Mouse (Mus musculus): ENCODE data around the gene Cdc42bpg.

DNA sequence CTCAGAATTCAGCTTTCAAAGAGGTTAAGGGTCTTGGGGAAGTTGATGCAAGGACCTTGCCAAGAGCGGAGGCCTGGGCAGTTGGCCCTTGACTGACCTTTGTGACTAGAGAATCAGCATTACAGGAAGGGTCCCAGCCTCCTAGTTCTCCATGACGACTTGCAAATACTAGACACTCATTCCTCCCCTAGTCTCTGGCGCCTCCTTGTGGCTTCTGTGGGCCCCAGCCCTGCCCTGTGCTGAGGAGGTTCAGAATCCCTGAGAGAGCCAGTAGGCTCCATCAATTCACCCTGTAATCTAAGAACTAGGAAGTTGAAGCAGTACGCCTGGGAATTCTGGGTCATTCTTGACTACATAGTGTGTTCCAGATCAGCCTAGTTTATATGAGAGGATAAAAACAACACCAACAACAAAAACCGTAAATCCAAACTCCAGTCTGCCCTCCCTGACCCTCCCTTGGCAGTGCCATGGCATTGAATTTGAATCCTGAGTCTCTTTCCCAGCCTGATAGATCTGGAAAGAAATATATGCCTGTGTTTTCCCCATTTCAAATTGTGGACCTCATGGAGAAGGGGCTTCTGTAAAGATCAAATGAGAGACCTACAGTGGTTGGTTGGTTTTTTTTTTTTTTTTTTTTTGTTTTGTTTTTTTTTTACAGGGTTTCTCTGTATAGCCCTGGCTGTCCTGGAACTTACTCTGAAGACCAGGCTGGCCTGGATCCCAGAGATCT, 1.3 kb upstream of the Cdc42bpg start:
- TF ChIP-seq E2F4 (IDR thresholded peaks at IDR 0.05; ENCODE audit: insufficient read depth) (no peak), POLR2A (IDR thresholded peaks at IDR 0.05; ENCODE audit: insufficient read length, low read depth) (no peak), POLR2AphosphoS2 (IDR thresholded peaks at IDR 0.05; ENCODE audit: insufficient read length, low read depth) (no peak), MAX (IDR thresholded peaks at IDR 0.05; ENCODE audit: low read depth) (no peak), MYOG (IDR thresholded peaks at IDR 0.05; ENCODE audit: control insufficient read depth in 1 of 3, insufficient read depth in 1 of 3, insufficient read length in 2 of 3, low read depth in 2 of 3) (no peak), CEBPB (IDR thresholded peaks at IDR 0.05; ENCODE audit: insufficient read depth, poor library complexity, severe bottlenecking) (no peak), TCF3 (IDR thresholded peaks at IDR 0.05; ENCODE audit: insufficient read length, low read depth) (no peak), USF1 (IDR thresholded peaks at IDR 0.05; ENCODE audit: low read depth) (no peak)
